Mouse (Mus musculus): ENCODE data around the gene Ralbp1. TPM values are rescaled to one million over a fixed set of nuclear protein-coding genes. Genes with fewer than 3 reads are reported as not detected.

Ralbp1 gene
- polyA plus RNA-seq (2015; fragmentation: Illumina TruSeq; extraction: RNeasy Lipid Tissue Mini Kit (QIAGEN cat#74804); ENCODE audit: insufficient read depth, low read depth, low replicate concordance) = 12.7 TPM

GRCm38 (mm10) chr17:65885697-65886529 lies at the start of gene Ralbp1:
Gene Ralbp1, minus strand, starts transcription at chr17:65885798.

Other genes starting within 250 kb of the Ralbp1 start
- not detected for gene Txndc2, start 243.6 kb downstream of the Ralbp1 start, polyA plus RNA-seq (2015; fragmentation: Illumina TruSeq; extraction: RNeasy Lipid Tissue Mini Kit (QIAGEN cat#74804); ENCODE audit: insufficient read depth, low read depth, low replicate concordance)
- gene Rab31, start 113.0 kb downstream of the Ralbp1 start, polyA plus RNA-seq (2015; fragmentation: Illumina TruSeq; extraction: RNeasy Lipid Tissue Mini Kit (QIAGEN cat#74804); ENCODE audit: insufficient read depth, low read depth, low replicate concordance) = 3.2 TPM
- gene Ppp4r1, start 103.2 kb downstream of the Ralbp1 start, polyA plus RNA-seq (2015; fragmentation: Illumina TruSeq; extraction: RNeasy Lipid Tissue Mini Kit (QIAGEN cat#74804); ENCODE audit: insufficient read depth, low read depth, low replicate concordance) = 15.8 TPM
- 21.8 TPM for gene Twsg1, start 65.4 kb upstream of the Ralbp1 start, polyA plus RNA-seq (2015; fragmentation: Illumina TruSeq; extraction: RNeasy Lipid Tissue Mini Kit (QIAGEN cat#74804); ENCODE audit: insufficient read depth, low read depth, low replicate concordance)
- gene Ankrd12, start 191.3 kb upstream of the Ralbp1 start, polyA plus RNA-seq (2015; fragmentation: Illumina TruSeq; extraction: RNeasy Lipid Tissue Mini Kit (QIAGEN cat#74804); ENCODE audit: insufficient read depth, low read depth, low replicate concordance) = 14.2 TPM
- 24.2 TPM for gene Ndufv2, start 215.8 kb upstream of the Ralbp1 start, polyA plus RNA-seq (2015; fragmentation: Illumina TruSeq; extraction: RNeasy Lipid Tissue Mini Kit (QIAGEN cat#74804); ENCODE audit: insufficient read depth, low read depth, low replicate concordance)
- 7.4 TPM for gene Washc1, start 225.7 kb upstream of the Ralbp1 start, polyA plus RNA-seq (2015; fragmentation: Illumina TruSeq; extraction: RNeasy Lipid Tissue Mini Kit (QIAGEN cat#74804); ENCODE audit: insufficient read depth, low read depth, low replicate concordance)
- 1.3 TPM for gene Ddx11, start 237.7 kb upstream of the Ralbp1 start, polyA plus RNA-seq (2015; fragmentation: Illumina TruSeq; extraction: RNeasy Lipid Tissue Mini Kit (QIAGEN cat#74804); ENCODE audit: insufficient read depth, low read depth, low replicate concordance)